Mouse (Mus musculus) heart, embryonic 11.5 days (tissue): ENCODE measurements around the gene Ampd3. TPM values are rescaled to one million over a fixed set of nuclear protein-coding genes. Genes with fewer than 3 reads are reported as not detected.
A peak's percentile ranks its signal among the peaks of the same experiment; 100 is the strongest.

Experiments
- ATAC-seq: fragments of 200-750 bp; cut with Nextera tagmentation; replicated peaks from 2 replicates; pipeline ENCODE4 v1.8.0; 2017; ENCODE audit warnings: moderate library complexity; ENCODE audit not compliant: insufficient number of reproducible peaks, low FRiP score, low TSS enrichment
- H3K27ac ChIP-seq: fragments of 300-500 bp; sonication (generic); 2 replicates; pipeline ENCODE4 v1.5.1; 2014; ENCODE audit warnings: mild to moderate bottlenecking, low read depth, low read length
- H3K27me3 ChIP-seq: fragments of 300-500 bp; sonication (generic); 2 replicates; pipeline ENCODE4 v1.6.1; 2014; ENCODE audit warnings: mild to moderate bottlenecking, low read length, mixed read lengths; ENCODE audit not compliant: control insufficient read depth, insufficient read depth
- H3K36me3 ChIP-seq: fragments of 300-500 bp; sonication (generic); 2 replicates; pipeline ENCODE4 v1.6.1; 2014; ENCODE audit warnings: mild to moderate bottlenecking, low read length, moderate library complexity, mixed read lengths; ENCODE audit not compliant: control insufficient read depth, insufficient read depth
- H3K4me1 ChIP-seq: fragments of 300-500 bp; sonication (generic); 2 replicates; pipeline ENCODE4 v1.6.1; 2014; ENCODE audit warnings: low read length; ENCODE audit not compliant: control insufficient read depth, insufficient read depth
- H3K4me2 ChIP-seq: fragments of 300-500 bp; sonication (generic); 2 replicates; pipeline ENCODE4 v1.6.1; 2014; ENCODE audit warnings: mild to moderate bottlenecking, moderate library complexity
- H3K4me3 ChIP-seq: fragments of 300-500 bp; sonication (generic); 2 replicates; pipeline ENCODE4 v1.5.1; 2014; ENCODE audit warnings: low read depth, low read length
- H3K9ac ChIP-seq: fragments of 300-500 bp; sonication (generic); 2 replicates; pipeline ENCODE4 v1.6.1; 2014; ENCODE audit warnings: mild to moderate bottlenecking, low read depth, low read length, moderate library complexity
- H3K9me3 ChIP-seq: fragments of 300-500 bp; sonication (generic); replicated peaks from 2 replicates; pipeline ENCODE4 v1.6.1; 2016; ENCODE audit warnings: low read length; ENCODE audit not compliant: control insufficient read depth
- WGBS: fragments of 180-500 bp; shearing (Covaris S2); extraction: QIAGEN DNeasy Blood & Tissue Kit; methylation state at CpG from one replicate; pipeline ENCODE4 v1.1.7; 2014; ENCODE audit not compliant: insufficient replicate concordance; 5-methylcytosine and 5-hydroxymethylcytosine counted together
- polyA plus RNA-seq: library from polyadenylated mRNA; unstranded; fragments of >200 nt; fragmentation: Nextera tagmentation; extraction: Ambion mirVana; gene quantifications from 2 replicates; pipeline ENCODE4 v1.2.1, GENCODE M21; 2014

The Ampd3 gene
- polyA plus RNA-seq, 1 experiment from 2014 or later: 8.9 TPM

GRCm38 (mm10) chr7:110847321-110847720, 79.3 kb downstream of the Ampd3 start:
- Histone ChIP-seq H3K4me3 (no peak overlapping the region), H3K4me1 (peaks cover 4% of the 10 kb centered on the region; the same call in 1 of the 2 replicates), H3K36me3 (no peaks in the 10 kb centered on the region), H3K9ac (no peak overlapping the region), H3K9me3 (no peaks in the 10 kb centered on the region), H3K27me3 (no peaks in the 10 kb centered on the region), H3K27ac (no peak overlapping the region), H3K4me2 (no peak overlapping the region)
- 60% methylated on average over 2 of the region's 2 CpGs for WGBS
- no peak for ATAC-seq

GRCm38 (mm10) chr7:110848371-110848770, 80.4 kb downstream of the Ampd3 start:
- Histone ChIP-seq H3K4me1 (peaks cover 4% of the 10 kb centered on the region; the same call in 1 of the 2 replicates), H3K9ac (no peak overlapping the region), H3K27me3 (no peaks in the 10 kb centered on the region), H3K4me3 (no peak overlapping the region), H3K4me2 (no peak overlapping the region), H3K9me3 (no peaks in the 10 kb centered on the region), H3K27ac (no peak overlapping the region), H3K36me3 (no peaks in the 10 kb centered on the region)
- 88% methylated on average over 1 of the region's 1 CpGs for WGBS
- ATAC-seq: no peak

- Histone ChIP-seq H3K27ac (peak overlapping the region; percentile 17; the same call in 1 of the 2 replicates), H3K27me3 (no peaks in the 10 kb centered on the region), H3K4me1 (peaks cover 10% of the 10 kb centered on the region), H3K4me2 (no peak overlapping the region), H3K36me3 (no peaks in the 10 kb centered on the region), H3K9ac (no peak overlapping the region), H3K4me3 (no peak overlapping the region), H3K9me3 (no peaks in the 10 kb centered on the region)
- ATAC-seq: no peak; the same call in 1 of the 2 replicates
- 53% methylated on average over 7 of the region's 7 CpGs for WGBS
These were observed 83.7 kb downstream of the Ampd3 start for GRCm38 (mm10) chr7:110851541-110852203.

- H3K27ac ChIP-seq: no peak overlapping the region
- ATAC-seq: no peak
- H3K4me3 ChIP-seq: no peak overlapping the region
- peaks cover 10% of the 10 kb centered on the region for H3K4me1 ChIP-seq
- H3K9me3 ChIP-seq: no peaks in the 10 kb centered on the region
- no peak overlapping the region for H3K9ac ChIP-seq
- WGBS: 65% methylated on average over 10 of the region's 10 CpGs
- H3K27me3 ChIP-seq: no peaks in the 10 kb centered on the region
- H3K4me2 ChIP-seq: no peak overlapping the region
- no peaks in the 10 kb centered on the region for H3K36me3 ChIP-seq
These were observed 85.6 kb downstream of the Ampd3 start for GRCm38 (mm10) chr7:110853611-110854010.

- Histone ChIP-seq H3K27me3 (no peaks in the 10 kb centered on the region), H3K4me3 (no peak overlapping the region), H3K4me1 (peaks cover 10% of the 10 kb centered on the region), H3K27ac (no peak overlapping the region), H3K9me3 (no peaks in the 10 kb centered on the region), H3K4me2 (no peak overlapping the region), H3K9ac (no peak overlapping the region), H3K36me3 (no peaks in the 10 kb centered on the region)
- WGBS: 69% methylated on average over 3 of the region's 3 CpGs
- ATAC-seq: no peak
These were observed 86.5 kb downstream of the Ampd3 start for GRCm38 (mm10) chr7:110854519-110854918.

- Histone ChIP-seq H3K36me3 (no peaks in the 10 kb centered on the region), H3K4me3 (no peak overlapping the region), H3K4me1 (peaks cover 13% of the 10 kb centered on the region), H3K9ac (no peak overlapping the region), H3K9me3 (no peaks in the 10 kb centered on the region), H3K4me2 (no peak overlapping the region), H3K27me3 (no peaks in the 10 kb centered on the region), H3K27ac (no peak overlapping the region)
- WGBS: 75% methylated on average over 8 of the region's 8 CpGs
- no peak for ATAC-seq
These were observed 87.0 kb downstream of the Ampd3 start for GRCm38 (mm10) chr7:110854927-110855546.

GRCm38 (mm10) chr7:110855604-110856003, 87.6 kb downstream of the Ampd3 start:
- Histone ChIP-seq H3K27ac (no peak overlapping the region), H3K4me1 (peaks cover 14% of the 10 kb centered on the region), H3K27me3 (no peaks in the 10 kb centered on the region), H3K4me3 (no peak overlapping the region), H3K9ac (no peak overlapping the region), H3K4me2 (no peak overlapping the region), H3K36me3 (no peaks in the 10 kb centered on the region), H3K9me3 (no peaks in the 10 kb centered on the region)
- no peak for ATAC-seq
- 73% methylated on average over 1 of the region's 1 CpGs for WGBS

GRCm38 (mm10) chr7:110860129-110860528, 92.1 kb downstream of the Ampd3 start:
- WGBS: 25% methylated on average over 5 of the region's 5 CpGs
- Histone ChIP-seq H3K9me3 (no peaks in the 10 kb centered on the region), H3K4me2 (no peak overlapping the region), H3K4me3 (no peak overlapping the region), H3K36me3 (no peaks in the 10 kb centered on the region), H3K9ac (no peak overlapping the region), H3K4me1 (peaks cover 8% of the 10 kb centered on the region), H3K27me3 (no peaks in the 10 kb centered on the region), H3K27ac (no peak overlapping the region)
- ATAC-seq: no peak; the same call in 1 of the 2 replicates
